Mouse (Mus musculus): ENCODE measurements around the gene Zg16. TPM values are rescaled to one million over a fixed set of nuclear protein-coding genes. Genes with fewer than 3 reads are reported as not detected.
A peak's percentile ranks its signal among the peaks of the same experiment; 100 is the strongest.

Zg16 gene
- polyA plus RNA-seq, 1 experiment from 2014 or later: 37.2 TPM

GRCm38 (mm10) chr7:127014320-127014719 is 72.8 kb downstream of the Zg16 start, which contains the start of gene Mvp:
Gene Mvp (minus strand): TSS chr7:127014621.
- H3K27ac ChIP-seq (ENCODE audit: low read length): peak within 1 kb of the TSS; percentile 34; the same call in 1 of the 2 replicates
- WGBS: 23% methylated on average over 11 of the region's 11 CpGs
- H3K27me3 ChIP-seq (replicated peaks; ENCODE audit: control insufficient read depth, insufficient read depth, low read length): no peaks in the 10 kb centered on the region
- H3K9me3 ChIP-seq (ENCODE audit: control insufficient read depth, low read length): no peaks in the 10 kb centered on the region
- peaks cover 8% of the 10 kb centered on the region; the same call in 1 of the 2 replicates for H3K36me3 ChIP-seq (ENCODE audit: control insufficient read depth, insufficient read depth, low read length)
- peak within 1 kb of the TSS; percentile 64 for H3K9ac ChIP-seq (ENCODE audit: low read depth, low read length)
- peak within 1 kb of the TSS; percentile 48 for H3K4me3 ChIP-seq (ENCODE audit: low read length)
- peak within 1 kb of the TSS; percentile 55 for H3K4me2 ChIP-seq (ENCODE audit: low read depth, low read length)
- no peak for ATAC-seq
- peaks cover 40% of the 10 kb centered on the region for H3K4me1 ChIP-seq (ENCODE audit: control insufficient read depth, insufficient read depth, low read length)

DNA sequence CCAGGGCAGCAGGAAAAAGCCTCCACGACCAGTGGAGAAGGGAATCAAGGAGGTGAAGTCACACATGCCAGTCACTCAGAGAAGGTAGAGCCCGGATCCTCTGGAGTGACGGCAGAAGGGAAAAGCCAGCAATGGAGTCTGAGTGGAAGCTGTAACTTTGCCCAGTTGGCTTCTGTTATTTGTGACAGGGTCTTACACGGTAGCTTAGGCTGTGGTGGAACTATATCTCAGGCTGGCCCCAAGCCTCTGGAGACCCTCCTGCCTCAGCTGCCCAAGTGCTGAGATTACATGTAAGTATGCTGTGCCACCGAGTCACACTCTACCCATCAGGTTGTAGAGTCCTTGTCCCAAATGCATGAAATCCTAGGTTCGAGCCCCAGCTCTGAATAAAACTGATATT is 73.7 kb downstream of the Zg16 start:
- peaks cover 39% of the 10 kb centered on the region for H3K4me1 ChIP-seq (ENCODE audit: control insufficient read depth, insufficient read depth, low read length)
- H3K27me3 ChIP-seq (replicated peaks; ENCODE audit: control insufficient read depth, insufficient read depth, low read length): no peaks in the 10 kb centered on the region
- peak overlapping the region; percentile 53 for H3K4me2 ChIP-seq (ENCODE audit: low read depth, low read length)
- ATAC-seq: no peak
- WGBS: 90% methylated on average over 6 of the region's 6 CpGs
- H3K36me3 ChIP-seq (ENCODE audit: control insufficient read depth, insufficient read depth, low read length): peaks cover 8% of the 10 kb centered on the region; the same call in 1 of the 2 replicates
- H3K4me3 ChIP-seq (ENCODE audit: low read length): peak overlapping the region; percentile 48
- H3K9me3 ChIP-seq (ENCODE audit: control insufficient read depth, low read length): no peaks in the 10 kb centered on the region
- peak overlapping the region; percentile 64; the same call in 1 of the 2 replicates for H3K9ac ChIP-seq (ENCODE audit: low read depth, low read length)
- no peak overlapping the region for H3K27ac ChIP-seq (ENCODE audit: low read length)

DNA sequence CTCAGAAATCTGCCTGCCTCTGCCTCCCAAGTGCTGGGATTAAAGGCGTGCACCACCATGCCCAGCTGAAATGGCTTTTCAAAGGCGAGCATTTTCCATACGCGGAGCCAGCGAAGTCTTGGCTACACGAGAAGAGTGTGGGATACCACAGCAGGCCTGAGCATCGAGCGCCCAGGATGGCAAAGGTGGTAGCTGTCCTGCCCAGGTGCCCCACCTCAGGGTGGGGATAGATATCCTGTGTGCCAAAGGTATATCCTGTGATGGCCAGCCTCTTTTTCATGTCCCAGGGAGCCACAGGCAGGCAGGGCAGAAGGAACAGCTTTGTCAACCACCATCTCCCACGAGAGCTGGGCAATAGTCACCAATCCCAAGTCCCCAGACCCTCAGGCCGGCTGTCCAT is 74.3 kb downstream of the Zg16 start:
- ATAC-seq: no peak
- Histone ChIP-seq H3K9me3 (ENCODE audit: control insufficient read depth, low read length) (no peaks in the 10 kb centered on the region), H3K9ac (ENCODE audit: low read depth, low read length) (no peak overlapping the region), H3K27me3 (replicated peaks; ENCODE audit: control insufficient read depth, insufficient read depth, low read length) (no peaks in the 10 kb centered on the region), H3K36me3 (ENCODE audit: control insufficient read depth, insufficient read depth, low read length) (peaks cover 8% of the 10 kb centered on the region; the same call in 1 of the 2 replicates), H3K4me2 (ENCODE audit: low read depth, low read length) (no peak overlapping the region), H3K4me1 (ENCODE audit: control insufficient read depth, insufficient read depth, low read length) (peaks cover 37% of the 10 kb centered on the region), H3K27ac (ENCODE audit: low read length) (no peak overlapping the region), H3K4me3 (ENCODE audit: low read length) (no peak overlapping the region)
- WGBS: 95% methylated on average over 10 of the region's 10 CpGs

DNA sequence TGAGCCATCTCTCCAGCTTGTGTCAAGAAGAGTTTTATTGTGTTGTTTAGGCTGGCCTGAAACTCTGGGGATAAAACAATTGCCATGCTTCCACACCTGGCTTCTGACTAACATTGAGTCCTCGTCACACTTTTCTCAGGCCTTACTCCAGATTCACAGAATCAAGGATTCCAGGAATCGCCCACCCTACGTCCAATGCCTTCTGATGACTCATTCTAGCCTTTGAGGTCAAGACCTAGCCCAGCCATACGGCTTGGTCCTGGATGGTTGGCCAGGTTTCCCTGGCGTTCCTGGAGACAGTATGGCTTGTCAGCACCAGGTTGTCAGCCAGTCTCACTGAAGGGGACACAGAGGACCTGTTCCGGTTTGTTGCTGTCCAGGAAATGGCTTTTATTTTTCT is 74.8 kb downstream of the Zg16 start:
- ATAC-seq: no peak
- 84% methylated on average over 6 of the region's 6 CpGs for WGBS
- no peak overlapping the region for H3K4me2 ChIP-seq (ENCODE audit: low read depth, low read length)
- H3K9ac ChIP-seq (ENCODE audit: low read depth, low read length): no peak overlapping the region
- H3K4me1 ChIP-seq (ENCODE audit: control insufficient read depth, insufficient read depth, low read length): peaks cover 35% of the 10 kb centered on the region
- no peak overlapping the region for H3K27ac ChIP-seq (ENCODE audit: low read length)
- no peaks in the 10 kb centered on the region for H3K9me3 ChIP-seq (ENCODE audit: control insufficient read depth, low read length)
- H3K36me3 ChIP-seq (ENCODE audit: control insufficient read depth, insufficient read depth, low read length): peaks cover 8% of the 10 kb centered on the region; the same call in 1 of the 2 replicates
- no peaks in the 10 kb centered on the region for H3K27me3 ChIP-seq (replicated peaks; ENCODE audit: control insufficient read depth, insufficient read depth, low read length)
- H3K4me3 ChIP-seq (ENCODE audit: low read length): no peak overlapping the region

DNA sequence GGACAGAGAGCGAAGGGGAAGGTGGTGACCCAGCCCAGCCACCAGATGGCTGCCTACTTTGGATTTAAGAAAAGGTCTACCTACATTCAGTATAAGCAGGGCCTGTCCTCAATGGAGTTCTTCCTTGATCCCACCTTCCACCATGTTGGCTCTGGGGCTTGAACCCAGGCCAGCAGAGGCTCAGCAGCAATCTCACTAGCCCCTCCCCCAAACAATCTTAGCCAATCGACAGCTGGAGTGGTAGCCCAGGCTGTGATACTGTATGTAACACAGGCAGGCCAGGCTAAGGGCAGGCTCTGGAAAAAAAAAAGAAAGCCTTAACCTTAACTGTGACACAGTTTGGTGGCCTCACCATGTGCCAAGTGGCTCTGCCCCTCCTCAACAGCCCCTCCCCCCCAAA is 75.4 kb downstream of the Zg16 start:
- peaks cover 35% of the 10 kb centered on the region for H3K4me1 ChIP-seq (ENCODE audit: control insufficient read depth, insufficient read depth, low read length)
- 0 out of 2 replicates have a peak overlapping the region, but pooled peaks have one; percentile 1 for H3K27ac ChIP-seq (ENCODE audit: low read length)
- no peaks in the 10 kb centered on the region for H3K9me3 ChIP-seq (ENCODE audit: control insufficient read depth, low read length)
- no peak overlapping the region for H3K4me2 ChIP-seq (ENCODE audit: low read depth, low read length)
- H3K9ac ChIP-seq (ENCODE audit: low read depth, low read length): no peak overlapping the region; the same call in 1 of the 2 replicates
- WGBS: 74% methylated on average over 2 of the region's 2 CpGs
- no peak for ATAC-seq
- no peaks in the 10 kb centered on the region for H3K27me3 ChIP-seq (replicated peaks; ENCODE audit: control insufficient read depth, insufficient read depth, low read length)
- H3K4me3 ChIP-seq (ENCODE audit: low read length): no peak overlapping the region
- peaks cover 8% of the 10 kb centered on the region; the same call in 1 of the 2 replicates for H3K36me3 ChIP-seq (ENCODE audit: control insufficient read depth, insufficient read depth, low read length)

DNA sequence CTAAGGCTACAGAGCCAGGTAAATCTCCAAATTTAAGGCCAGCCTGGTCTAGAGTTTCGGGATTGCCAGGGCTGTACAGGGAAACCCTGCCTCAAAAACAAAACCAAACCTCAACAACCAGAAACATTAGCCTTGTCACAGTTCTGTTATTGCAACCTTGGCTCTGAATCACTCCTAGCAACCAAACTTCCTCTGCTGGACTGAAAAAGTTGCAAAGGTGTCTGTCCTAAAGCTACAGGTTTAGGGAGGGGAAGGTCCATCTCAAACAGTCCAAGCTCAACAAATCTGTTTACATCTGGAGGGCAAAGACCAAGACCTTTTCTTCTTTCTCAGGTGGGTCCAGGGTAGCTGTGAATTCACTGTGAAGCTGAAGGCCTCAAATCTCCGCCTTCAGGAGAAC is 76.1 kb downstream of the Zg16 start:
- H3K27ac ChIP-seq (ENCODE audit: low read length): peak overlapping the region; percentile 26; the same call in 1 of the 2 replicates

DNA sequence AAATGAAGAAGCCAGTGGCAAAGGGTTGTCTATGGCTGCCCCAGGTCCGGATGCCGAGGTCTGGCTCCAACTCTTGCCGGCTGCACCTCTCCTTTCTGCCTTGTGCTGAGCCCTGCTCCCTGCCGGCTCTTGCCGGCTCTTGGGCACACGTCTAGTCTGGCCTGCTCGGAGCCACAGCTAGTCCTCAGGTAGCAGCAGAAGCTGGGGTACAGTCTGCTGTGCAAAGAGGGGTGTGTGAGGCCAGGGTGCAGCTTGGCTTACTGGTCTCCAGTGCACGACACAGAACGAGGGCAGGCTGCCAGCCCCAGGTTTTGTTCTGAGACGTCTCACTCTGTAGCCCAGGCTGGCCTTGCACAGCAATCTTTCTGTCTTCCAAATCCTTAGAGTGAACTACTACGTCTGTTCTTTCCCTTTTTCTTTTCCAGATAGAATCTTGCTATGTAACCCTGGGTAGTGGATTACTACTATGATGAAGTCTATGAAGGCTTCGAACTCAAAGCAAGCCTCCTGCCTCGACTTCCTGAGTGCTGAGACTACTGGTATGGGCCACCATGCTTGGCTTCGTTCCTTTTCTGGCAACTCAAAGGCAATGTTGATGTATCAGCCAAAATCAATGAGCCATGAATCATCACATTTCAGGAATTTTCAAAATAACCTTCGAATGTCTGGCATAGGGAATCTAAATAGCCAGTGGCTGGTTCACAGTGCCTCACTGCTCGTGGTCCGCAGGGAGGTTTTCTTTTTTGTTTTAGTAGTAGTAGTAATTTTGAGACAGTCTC is 77.6 kb downstream of the Zg16 start:
- Histone ChIP-seq H3K36me3 (ENCODE audit: control insufficient read depth, insufficient read depth, low read length) (peaks cover 3% of the 10 kb centered on the region; the same call in 1 of the 2 replicates), H3K9ac (ENCODE audit: low read depth, low read length) (peak overlapping the region; percentile 49), H3K4me2 (ENCODE audit: low read depth, low read length) (0 out of 2 replicates have a peak overlapping the region, but pooled peaks have one; percentile 15), H3K4me1 (ENCODE audit: control insufficient read depth, insufficient read depth, low read length) (peaks cover 22% of the 10 kb centered on the region), H3K4me3 (ENCODE audit: low read length) (no peak overlapping the region), H3K9me3 (ENCODE audit: control insufficient read depth, low read length) (no peaks in the 10 kb centered on the region), H3K27me3 (replicated peaks; ENCODE audit: control insufficient read depth, insufficient read depth, low read length) (no peaks in the 10 kb centered on the region), H3K27ac (ENCODE audit: low read length) (peak overlapping the region; percentile 95)
- WGBS: 80% methylated on average over 17 of the region's 17 CpGs
- ATAC-seq: peak; percentile 24

More for the DNA sequence above, 76.1 kb downstream of the Zg16 start:
- Histone ChIP-seq H3K27me3 (replicated peaks; ENCODE audit: control insufficient read depth, insufficient read depth, low read length) (no peaks in the 10 kb centered on the region), H3K4me1 (ENCODE audit: control insufficient read depth, insufficient read depth, low read length) (peaks cover 35% of the 10 kb centered on the region), H3K4me3 (ENCODE audit: low read length) (no peak overlapping the region), H3K9ac (ENCODE audit: low read depth, low read length) (no peak overlapping the region), H3K36me3 (ENCODE audit: control insufficient read depth, insufficient read depth, low read length) (peaks cover 8% of the 10 kb centered on the region; the same call in 1 of the 2 replicates), H3K4me2 (ENCODE audit: low read depth, low read length) (no peak overlapping the region), H3K9me3 (ENCODE audit: control insufficient read depth, low read length) (no peaks in the 10 kb centered on the region)
- 87% methylated on average over 2 of the region's 2 CpGs for WGBS
- ATAC-seq: no peak

DNA sequence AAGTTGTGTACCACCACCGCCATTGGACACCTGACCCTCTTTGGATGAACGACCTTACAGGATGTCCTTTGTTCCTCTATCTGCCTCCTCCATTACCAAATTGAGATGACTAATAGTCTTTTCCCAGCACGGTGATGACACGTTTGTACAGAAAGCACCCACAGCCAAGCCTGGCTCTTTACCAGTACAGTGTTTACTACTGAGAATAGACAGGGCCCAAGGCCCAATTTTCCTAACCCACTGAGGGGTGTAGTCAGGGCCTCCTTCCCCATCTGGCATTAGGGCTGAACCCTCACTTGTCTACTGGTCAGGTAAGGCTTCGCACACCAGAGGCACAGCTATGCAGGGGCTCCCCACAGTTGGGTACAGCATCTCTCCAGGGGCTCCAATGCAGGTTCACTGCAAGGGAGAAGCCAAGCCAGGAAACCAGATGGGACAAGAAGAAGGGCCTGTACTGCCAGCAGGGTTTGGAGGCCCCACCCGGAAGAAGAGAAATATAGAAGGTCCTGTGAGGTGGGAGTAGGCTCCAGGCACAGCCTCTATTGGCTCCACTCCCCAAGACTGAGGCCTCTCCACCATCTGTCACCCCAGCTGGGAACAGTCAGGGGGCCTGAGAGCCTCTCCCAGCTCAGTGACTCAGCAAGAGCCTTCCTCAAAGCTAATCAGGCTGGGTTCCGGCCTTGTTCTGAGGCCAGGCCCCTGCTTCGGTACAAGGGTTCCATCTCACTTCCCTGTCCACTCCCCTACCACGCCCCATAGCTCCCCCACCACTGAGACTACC is 78.7 kb downstream of the Zg16 start:
- peak overlapping the region; percentile 95 for H3K27ac ChIP-seq (ENCODE audit: low read length)
- 0 out of 2 replicates have a peak overlapping the region, but pooled peaks have one; percentile 4 for H3K4me3 ChIP-seq (ENCODE audit: low read length)
- H3K4me1 ChIP-seq (ENCODE audit: control insufficient read depth, insufficient read depth, low read length): peaks cover 22% of the 10 kb centered on the region
- ATAC-seq: peak; percentile 96
- peak overlapping the region; percentile 49 for H3K9ac ChIP-seq (ENCODE audit: low read depth, low read length)
- no peaks in the 10 kb centered on the region for H3K27me3 ChIP-seq (replicated peaks; ENCODE audit: control insufficient read depth, insufficient read depth, low read length)
- H3K9me3 ChIP-seq (ENCODE audit: control insufficient read depth, low read length): no peaks in the 10 kb centered on the region
- 32% methylated on average over 9 of the region's 9 CpGs for WGBS
- peaks cover 3% of the 10 kb centered on the region; the same call in 1 of the 2 replicates for H3K36me3 ChIP-seq (ENCODE audit: control insufficient read depth, insufficient read depth, low read length)
- peak overlapping the region; percentile 13; the same call in 1 of the 2 replicates for H3K4me2 ChIP-seq (ENCODE audit: low read depth, low read length)

Data from intestine, embryonic 16.5 days (tissue).